ENCODE assay signal across 32 mouse cellular contexts in the genomic region with DNA sequence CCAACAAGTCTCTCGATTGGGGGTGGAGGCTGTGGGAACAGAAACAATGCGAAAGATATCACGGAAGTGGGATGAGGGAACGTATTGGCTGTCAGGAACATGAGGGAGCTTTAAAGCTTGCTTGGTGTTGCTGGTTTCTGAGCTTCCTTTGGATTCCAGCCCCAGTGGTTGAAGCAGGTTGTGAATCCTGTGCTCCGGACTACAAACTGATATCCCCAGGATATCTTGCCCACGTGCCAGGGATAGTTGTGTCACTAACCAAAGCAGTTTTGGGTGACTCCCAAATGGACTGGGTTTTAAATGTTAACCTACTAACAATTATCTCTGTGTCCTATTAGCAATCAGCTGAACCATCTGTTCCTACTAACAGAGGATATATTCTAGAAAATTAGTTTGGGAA.
DNase-seq lines count a peak whose midpoint lies in the region; ATAC-seq and TF ChIP-seq lines count a peak whose summit lies in the region.
"Had no signal": no experiment of that assay in that cellular context is flagged by ENCODE, and none has a peak within 500 bp of the region (broad histone marks: within the 10 kb centered on the region; RNA-seq: fewer than 3 reads in every experiment).

No protein-coding gene starts in this region.

- WGBS in hindbrain, embryonic 14.5 days = 88% methylated on average over 6 of the region's 6 CpGs

- no peak overlapping the region for H3K9ac ChIP-seq in hindbrain, embryonic 14.5 days
- H3K9ac ChIP-seq: embryonic facial prominence, embryonic 12.5 days; heart, embryonic 12.5 days; hindbrain, embryonic 15.5 days; kidney, embryonic 15.5 days; limb, embryonic 15.5 days; liver, embryonic 15.5 days; lung, embryonic 14.5 days; midbrain, embryonic 15.5 days had no signal

- H3K36me3 ChIP-seq in hindbrain, embryonic 14.5 days (replicated peaks; ENCODE audit: control insufficient read depth, insufficient read depth) = no peaks in the 10 kb centered on the region
- H3K36me3 ChIP-seq: embryonic facial prominence, embryonic 12.5 days; heart, embryonic 12.5 days; hindbrain, embryonic 15.5 days; kidney, embryonic 15.5 days; limb, embryonic 10.5 days; limb, embryonic 15.5 days; liver, embryonic 15.5 days; midbrain, embryonic 15.5 days had no signal

- H3K27me3 ChIP-seq in hindbrain, embryonic 14.5 days (ENCODE audit: control insufficient read depth, insufficient read depth, low read length) = no peaks in the 10 kb centered on the region
- H3K27me3 ChIP-seq: CH12.LX; embryonic facial prominence, embryonic 12.5 days; heart, embryonic 12.5 days; hindbrain, embryonic 15.5 days; kidney, embryonic 15.5 days; limb, embryonic 15.5 days; liver, embryonic 15.5 days; midbrain, embryonic 15.5 days had no signal

- H3K4me1 ChIP-seq in hindbrain, embryonic 14.5 days (replicated peaks; ENCODE audit: control insufficient read depth, insufficient read depth, low read length) = no peaks in the 10 kb centered on the region
- H3K4me1 ChIP-seq: embryonic facial prominence, embryonic 12.5 days; heart, embryonic 12.5 days; hindbrain, embryonic 15.5 days; kidney, embryonic 15.5 days; limb, embryonic 10.5 days; limb, embryonic 15.5 days; liver, embryonic 15.5 days; midbrain, embryonic 15.5 days had no signal

- peak; percentile 13 to 24 for DNase-seq in layer of hippocampus, adult 2 months (ENCODE audit: low spot score in 2 of 2)
- no peak for DNase-seq in layer of hippocampus, postnatal 25 days (ENCODE audit: extremely low spot score in 1 of 2, low spot score in 1 of 2)
- peak; percentile 30 for DNase-seq in cerebellum, adult 8-10 months
- DNase-seq in cerebellum, postnatal 14 days = peak; percentile 43 to 68
- DNase-seq in layer of hippocampus, postnatal 36 days = peak; percentile 34 to 47
- DNase-seq in hindbrain, embryonic 14.5 days (ENCODE audit: low spot score) = no peak
- DNase-seq: adrenal gland, adult 2 months; adrenal gland, postnatal 36 days; B cell, adult 2 months; embryo, embryonic 11 days; heart, adult 2 months; heart, postnatal 4 days; kidney, adult 18-20 months; kidney, postnatal 25 days; lung, embryonic 14.5 days; lung, postnatal 14 days; right cerebral cortex, adult 18-20 months; right cerebral cortex, postnatal 4 days; thymus, postnatal 4 days had no signal

- H3K4me2 ChIP-seq in hindbrain, embryonic 14.5 days (replicated peaks) = no peak overlapping the region
- H3K4me2 ChIP-seq: embryonic facial prominence, embryonic 12.5 days; heart, embryonic 12.5 days; hindbrain, embryonic 15.5 days; kidney, embryonic 15.5 days; limb, embryonic 15.5 days; liver, embryonic 15.5 days; lung, embryonic 14.5 days; midbrain, embryonic 15.5 days had no signal

- no peaks in the 10 kb centered on the region for H3K9me3 ChIP-seq in hindbrain, embryonic 14.5 days (ENCODE audit: control insufficient read depth, low read length)
- H3K9me3 ChIP-seq: embryonic facial prominence, embryonic 12.5 days; heart, embryonic 12.5 days; hindbrain, embryonic 15.5 days; kidney, embryonic 15.5 days; limb, embryonic 10.5 days; limb, embryonic 15.5 days; liver, embryonic 15.5 days; midbrain, embryonic 15.5 days had no signal

- peak overlapping the region; percentile 71 for H3K27ac ChIP-seq in layer of hippocampus, adult 2 months
- no peak overlapping the region for H3K27ac ChIP-seq in hindbrain, embryonic 14.5 days
- H3K27ac ChIP-seq: embryonic facial prominence, embryonic 12.5 days; heart, adult 2 months; hindbrain, embryonic 15.5 days; kidney, embryonic 15.5 days; limb, embryonic 10.5 days; limb, embryonic 15.5 days; liver, embryonic 15.5 days; midbrain, embryonic 15.5 days had no signal

- no peak overlapping the region for H3K4me3 ChIP-seq in layer of hippocampus, adult 2 months
- H3K4me3 ChIP-seq in hindbrain, embryonic 14.5 days (replicated peaks; ENCODE audit: low read length) = no peak overlapping the region
- H3K4me3 ChIP-seq: embryonic facial prominence, embryonic 12.5 days; heart, adult 2 months; heart, embryonic 12.5 days; hindbrain, embryonic 15.5 days; kidney, embryonic 15.5 days; limb, embryonic 10.5 days; limb, embryonic 15.5 days; liver, embryonic 15.5 days; midbrain, embryonic 15.5 days had no signal

- no peak for ATAC-seq in hindbrain, embryonic 14.5 days (ENCODE audit: low FRiP score)
- ATAC-seq in CD4-positive, CD25-positive, alpha-beta regulatory T cell, adult 4 months = no peak
- ATAC-seq: activated CD4-positive, CD25-positive, alpha-beta regulatory T cell, adult 4 months; forebrain, embryonic 14.5 days; inflammation-experienced regulatory T-cells, adult 6 months; midbrain, embryonic 15.5 days had no signal

- peak; percentile 20; the same call in 1 of the 2 replicates for TF ChIP-seq CTCF in layer of hippocampus, adult 2 months (conservative IDR thresholded peaks at IDR 0.05)

Comparison
In these comparisons a context has a peak if more than half of its experiments do, and no peak if none do; other contexts are left out.
1. DNase-seq: peak in layer of hippocampus, adult 2 months (2 of 2), cerebellum, adult 8-10 months (single experiment), cerebellum, postnatal 14 days (2 of 2) and layer of hippocampus, postnatal 36 days (2 of 2); none in layer of hippocampus, postnatal 25 days (0 of 2) and hindbrain, embryonic 14.5 days (single experiment).